Mouse (Mus musculus) erythroid progenitor cell, adult 5-6 weeks (primary cell): ENCODE measurements around the gene Cpne9. TPM values are rescaled to one million over a fixed set of nuclear protein-coding genes. Genes with fewer than 3 reads are reported as not detected.
"Not testable (repeated sequence)": the region's sequence is repeated elsewhere in the genome, so short reads cannot be mapped to it uniquely, and the experiment has no call there.

ENCODE experiments used
- ATAC-seq: replicated peaks from 2 replicates; pipeline ENCODE4 v1.8.0; 2016; ENCODE audit warnings: moderate number of reproducible peaks, mild to moderate bottlenecking, moderate TSS enrichment, inconsistent platforms; ENCODE audit not compliant: poor library complexity, low FRiP score, severe bottlenecking
- total RNA-seq, 2 experiments: library from RNA; stranded (forward) in 1 of 2; stranded (reverse) in 1 of 2; fragments of 150-400 nt in 1 of 2; fragments of 186-747, 209-891 nt in 1 of 2; gene quantifications; 2 replicates each; pipeline versions ENCODE4 v1.2.3 to v1.2.4; 2015 to 2017; ENCODE audit warnings: low replicate concordance in 2 of 2

The Cpne9 gene
- total RNA-seq, 2 experiments from 2014 or later: not detected

DNA sequence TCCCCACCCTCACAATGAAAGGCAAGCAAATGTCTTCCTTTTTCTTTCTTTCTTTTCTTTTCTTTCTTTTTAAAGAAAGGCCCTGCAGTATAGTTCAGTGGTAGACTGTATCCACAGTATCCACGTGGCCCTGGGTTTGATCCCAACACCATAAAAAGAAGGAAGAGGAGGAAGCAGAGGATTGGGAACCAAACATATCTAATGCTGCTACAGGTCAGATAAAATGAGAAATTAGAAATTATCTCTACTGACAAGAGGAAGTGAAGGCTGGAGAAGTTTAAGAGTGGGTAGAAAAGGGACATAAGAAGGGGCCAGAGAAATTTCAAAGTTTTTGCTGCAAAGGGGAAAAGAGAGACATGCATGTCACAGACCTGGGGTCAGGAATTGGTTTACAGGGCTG is 4.2 kb downstream of the Cpne9 start:
- no peak for ATAC-seq

DNA sequence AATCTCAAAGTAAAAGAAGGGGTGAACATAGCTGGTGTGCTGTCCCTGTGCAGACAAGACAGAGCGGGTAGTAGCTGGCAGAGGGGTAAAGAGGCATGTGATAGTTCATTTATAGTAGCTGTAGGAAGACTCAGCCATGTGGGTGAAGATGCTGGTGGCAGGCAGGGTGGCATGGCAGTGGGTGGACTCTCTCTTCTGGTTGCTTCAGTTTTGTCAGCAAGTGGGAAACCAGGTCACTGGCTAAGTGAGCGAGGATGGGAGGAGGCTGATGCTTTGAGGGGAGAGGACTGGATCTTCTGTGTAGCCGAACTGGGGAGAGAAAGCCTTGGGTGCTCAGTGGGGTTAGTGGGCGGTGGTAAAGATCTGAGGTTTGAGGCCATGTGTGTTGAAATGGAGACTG is 5.1 kb downstream of the Cpne9 start:
- ATAC-seq: no peak

DNA sequence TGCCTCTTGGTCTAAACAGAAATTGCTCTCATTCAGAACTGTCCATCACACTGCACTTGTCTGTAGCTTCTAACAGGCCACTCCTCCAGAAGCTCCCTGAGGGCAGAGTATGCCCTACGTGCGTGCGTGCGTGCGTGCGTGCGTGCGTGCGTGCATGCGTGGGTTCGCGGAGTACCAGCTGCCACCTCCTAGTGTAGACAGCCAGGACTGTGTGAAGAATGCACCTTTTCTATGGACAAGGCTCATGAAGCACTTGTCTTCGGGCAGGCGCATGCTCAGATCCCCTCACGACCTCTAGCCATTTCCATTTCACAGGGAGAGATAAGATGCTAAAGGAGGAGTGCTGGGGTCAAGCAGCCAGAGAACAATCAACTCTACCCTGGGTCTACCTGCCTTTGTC is 7.2 kb downstream of the Cpne9 start:
- no peak for ATAC-seq

DNA sequence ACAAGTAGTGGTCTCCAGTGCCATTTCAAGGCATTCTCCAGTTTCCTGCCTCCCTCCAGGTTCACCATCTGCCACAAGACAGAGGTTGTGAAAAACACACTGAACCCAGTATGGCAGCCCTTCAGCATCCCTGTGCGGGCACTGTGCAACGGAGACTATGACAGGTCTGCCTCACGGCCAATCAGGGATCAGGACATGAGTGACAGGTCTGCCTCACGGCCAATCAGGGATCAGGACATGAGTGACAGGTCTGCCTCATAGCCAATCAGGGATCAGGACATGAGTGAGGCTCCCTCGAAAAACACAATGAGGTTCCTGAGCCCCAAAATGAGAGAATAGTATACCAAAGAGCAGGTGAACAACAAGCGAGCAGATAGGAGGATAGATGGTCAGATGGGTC is 8.2 kb downstream of the Cpne9 start:
- no peak for ATAC-seq

DNA sequence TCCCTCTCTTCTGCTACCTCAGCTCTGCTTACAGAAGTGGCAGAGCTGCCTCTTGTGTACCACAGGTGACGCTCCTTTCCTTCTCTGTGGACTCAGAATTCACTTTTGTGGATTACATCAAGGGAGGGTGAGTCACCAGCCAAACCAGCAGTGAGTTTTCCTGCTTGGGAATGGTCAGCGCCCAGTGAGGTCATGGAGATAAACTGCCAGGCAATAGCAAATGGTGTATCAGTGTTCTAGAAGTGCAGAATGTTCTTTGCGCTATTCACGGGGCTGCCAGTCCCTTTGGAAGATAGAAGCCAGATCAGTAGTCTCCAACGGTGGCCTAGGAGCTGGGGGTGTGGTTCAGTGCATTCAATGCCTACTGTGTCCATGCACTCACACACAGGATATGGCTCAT is 10.8 kb downstream of the Cpne9 start:
- no peak for ATAC-seq

DNA sequence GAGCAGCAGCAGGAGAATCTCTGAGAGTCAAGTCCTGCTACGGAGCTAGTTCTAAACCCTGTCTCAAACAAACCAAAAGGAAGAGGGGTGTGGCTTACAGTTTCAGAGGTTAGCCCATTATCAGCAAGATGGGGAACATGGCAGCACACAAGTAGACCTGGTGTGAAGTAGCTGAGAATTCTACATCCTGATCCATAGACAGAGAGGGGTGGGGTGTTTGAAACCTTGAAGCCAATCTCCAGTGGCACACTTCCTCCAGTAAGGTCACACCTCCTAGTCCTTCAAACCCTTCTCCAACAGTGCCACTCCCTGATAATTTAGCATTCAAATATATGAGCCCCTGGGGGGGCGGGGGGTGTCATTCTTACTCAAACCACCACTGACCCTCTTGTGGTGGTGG is 13.9 kb downstream of the Cpne9 start:
- no peak for ATAC-seq

DNA sequence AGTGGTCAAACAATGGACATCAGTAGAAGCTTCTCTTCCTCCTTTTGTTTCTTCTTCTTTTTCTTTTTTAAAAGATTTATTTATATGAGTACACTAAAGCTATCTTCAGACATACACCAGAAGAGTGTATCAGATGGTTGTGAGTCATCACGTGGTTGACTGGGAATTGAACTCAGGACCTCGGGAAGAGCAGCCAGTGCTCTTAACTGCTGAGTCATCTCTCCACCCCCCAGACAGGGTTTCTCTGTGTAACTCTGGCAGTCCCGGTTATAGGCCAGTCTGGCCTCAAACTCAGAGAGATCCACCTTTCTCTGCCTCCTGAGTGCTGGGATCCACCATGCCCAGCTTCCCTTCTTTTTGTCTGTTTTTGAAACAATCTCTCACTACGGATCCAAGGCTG is 14.5 kb downstream of the Cpne9 start:
- ATAC-seq: no peak

DNA sequence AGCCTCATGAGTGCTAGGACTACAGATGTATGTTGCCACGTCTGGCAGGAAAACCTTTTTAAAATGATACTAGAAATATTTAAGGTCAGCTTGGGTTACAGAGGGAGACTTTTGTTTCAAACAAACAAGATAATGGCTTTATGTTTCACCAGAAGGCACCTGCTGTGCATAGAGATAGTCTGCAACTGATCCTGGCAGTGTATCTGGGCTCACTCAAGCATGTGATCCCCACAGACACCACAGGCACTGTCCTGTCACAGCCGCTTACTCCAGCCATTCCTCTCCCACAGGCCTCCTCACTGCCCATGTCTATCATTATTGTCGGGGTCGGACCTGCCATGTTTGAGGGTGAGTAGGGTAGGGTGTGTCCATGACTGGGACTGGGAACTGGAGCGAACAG is 19.2 kb downstream of the Cpne9 start:
- no peak for ATAC-seq

DNA sequence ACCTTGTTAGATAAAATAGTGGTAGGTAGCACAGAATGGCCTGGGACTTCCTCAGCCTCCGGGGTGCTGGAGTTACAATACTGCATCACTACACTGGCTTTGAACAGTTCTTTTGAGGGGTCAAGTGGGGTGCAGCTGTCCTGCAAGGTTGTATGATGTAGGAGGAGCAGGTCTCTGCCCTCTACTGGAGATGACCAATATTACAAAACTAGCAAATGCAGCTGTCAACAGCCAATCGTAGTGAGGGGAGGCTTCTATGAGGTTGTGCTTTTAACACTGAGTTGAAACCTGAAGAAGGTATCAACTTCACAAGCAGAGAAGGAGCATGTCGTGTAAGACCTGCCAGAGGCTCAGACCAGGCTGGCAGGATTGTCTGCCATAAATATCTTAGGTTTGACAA is 20.2 kb downstream of the Cpne9 start:
- no peak for ATAC-seq

DNA sequence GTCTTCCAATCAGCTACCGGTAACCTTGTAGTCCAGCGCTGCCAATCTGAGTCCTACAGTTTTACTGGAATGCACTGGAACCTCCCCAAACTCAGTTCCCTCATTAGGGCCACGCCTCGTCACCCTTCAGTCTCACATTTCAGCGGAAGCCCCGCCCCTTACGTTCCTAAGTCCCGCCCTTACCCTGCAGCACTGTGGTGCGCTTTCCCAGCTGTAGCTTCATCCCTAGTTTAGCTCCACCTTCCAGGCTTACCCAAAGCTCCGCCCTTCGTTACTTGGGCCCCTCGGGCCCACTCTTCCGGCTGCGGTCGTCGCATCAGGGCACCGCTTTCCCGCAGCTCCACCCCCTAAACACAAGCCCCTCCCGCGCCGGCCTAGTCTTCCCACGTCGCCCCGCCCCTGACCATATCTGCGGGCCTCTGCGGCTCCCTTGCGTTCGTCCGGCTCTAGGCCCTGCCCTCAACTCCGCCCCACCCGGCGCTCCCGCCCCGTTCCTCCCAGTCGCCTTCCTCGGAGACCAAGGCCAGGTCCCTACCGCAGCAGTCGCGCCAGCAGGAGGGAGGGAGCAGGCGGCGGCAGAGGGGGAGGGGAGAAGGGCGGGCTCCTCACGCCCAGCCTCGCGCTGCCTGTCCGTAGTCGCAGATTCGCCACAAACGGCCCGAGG is 24.3 kb downstream of the Cpne9 start:
- peak; percentile 85 for ATAC-seq

DNA sequence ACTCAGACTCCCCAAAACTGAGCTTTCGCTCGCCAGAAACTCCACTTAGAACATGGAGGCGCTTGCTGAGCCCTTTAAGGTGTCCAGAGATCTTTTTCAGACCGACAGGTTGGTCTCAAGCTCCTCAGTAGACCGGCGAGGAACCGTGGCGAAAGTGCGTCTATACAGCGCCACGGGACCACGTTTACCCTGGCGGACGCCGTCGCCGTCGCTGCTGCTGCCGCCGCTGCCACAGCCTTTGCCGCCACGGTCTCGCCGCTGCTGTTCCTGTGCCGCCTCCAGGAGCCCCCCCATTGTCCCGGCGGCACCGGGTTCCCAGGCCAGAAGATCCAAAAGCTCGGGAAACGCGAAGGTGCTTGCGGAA is 24.9 kb downstream of the Cpne9 start, which contains the start of gene Brpf1:
TSS of gene Brpf1 (plus strand) at position 152 of the 364 bp plus-strand sequence.
- peak; percentile 56 for ATAC-seq

DNA sequence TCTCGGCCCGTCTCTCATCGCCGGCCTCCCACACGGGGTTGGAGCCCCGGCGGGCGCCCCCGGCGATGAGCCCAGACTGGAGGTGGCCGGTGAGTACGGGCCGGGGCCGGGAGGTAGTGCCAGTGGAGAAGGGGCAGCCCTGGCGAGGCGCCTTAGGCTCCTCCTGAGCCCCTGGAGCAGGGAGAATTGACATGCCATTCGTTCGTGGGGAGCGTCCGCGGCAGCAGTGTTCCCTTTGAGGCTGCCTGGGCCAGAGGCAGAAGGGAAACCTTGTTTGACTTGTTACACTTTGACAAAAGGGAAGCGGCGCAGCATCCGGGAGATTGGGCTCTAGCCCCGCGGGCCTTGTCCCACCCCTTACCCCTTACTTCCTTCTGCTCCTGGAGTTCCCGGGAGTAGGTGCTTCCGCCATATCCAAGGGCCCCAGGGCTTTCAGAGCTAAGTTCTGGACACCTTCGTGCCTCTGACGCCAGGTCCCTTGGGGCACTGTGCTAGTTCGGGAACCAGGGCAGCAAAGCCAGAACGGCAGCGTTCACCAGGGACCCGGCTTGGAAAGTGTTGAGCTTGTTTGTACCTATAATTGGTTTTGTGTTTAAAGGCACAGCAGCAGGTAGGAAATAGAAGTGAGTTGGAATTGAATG is 25.5 kb downstream of the Cpne9 start:
- ATAC-seq: 0 out of 2 replicates have a peak, but pooled peaks have one; percentile 3

DNA sequence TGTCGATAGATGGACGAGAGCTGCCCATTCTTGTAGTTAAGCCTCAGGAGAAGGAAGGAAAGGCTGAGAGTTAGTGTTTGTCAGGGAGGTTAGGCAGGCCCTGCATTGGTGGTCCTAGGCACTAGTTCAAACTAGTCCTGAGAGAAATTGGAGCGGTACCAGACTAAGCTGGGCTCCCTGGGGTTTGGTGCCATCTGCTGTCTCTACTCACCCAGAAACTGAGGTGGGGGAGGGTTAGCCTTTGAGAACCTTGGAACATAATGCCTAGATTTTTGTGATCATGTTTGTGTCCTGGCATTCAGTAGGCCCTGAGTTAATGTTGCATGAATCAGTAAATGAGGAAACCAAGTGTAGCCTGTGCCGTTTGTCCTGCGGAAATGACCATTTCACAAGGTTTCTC is 26.0 kb downstream of the Cpne9 start:
- no peak for ATAC-seq

DNA sequence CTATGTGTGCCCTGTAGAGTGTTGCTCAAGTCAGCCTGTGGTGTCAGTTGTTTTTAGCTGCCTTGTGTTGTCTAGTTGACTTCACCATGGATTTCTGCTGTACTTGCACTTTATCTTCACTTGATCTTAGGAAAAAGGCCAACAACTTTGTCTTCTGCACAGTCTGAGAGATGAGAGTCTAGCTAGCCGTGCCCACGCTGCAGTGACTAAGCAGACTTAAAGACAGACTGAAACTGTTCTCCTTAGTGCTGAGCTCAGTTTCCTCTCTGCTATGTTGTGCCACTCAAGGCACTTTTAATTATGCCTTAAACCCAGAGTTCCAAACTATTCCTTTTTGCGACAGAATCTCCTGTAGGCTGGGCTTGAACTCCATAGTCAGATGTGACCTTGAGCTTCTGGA is 33.9 kb downstream of the Cpne9 start:
- ATAC-seq: no peak

DNA sequence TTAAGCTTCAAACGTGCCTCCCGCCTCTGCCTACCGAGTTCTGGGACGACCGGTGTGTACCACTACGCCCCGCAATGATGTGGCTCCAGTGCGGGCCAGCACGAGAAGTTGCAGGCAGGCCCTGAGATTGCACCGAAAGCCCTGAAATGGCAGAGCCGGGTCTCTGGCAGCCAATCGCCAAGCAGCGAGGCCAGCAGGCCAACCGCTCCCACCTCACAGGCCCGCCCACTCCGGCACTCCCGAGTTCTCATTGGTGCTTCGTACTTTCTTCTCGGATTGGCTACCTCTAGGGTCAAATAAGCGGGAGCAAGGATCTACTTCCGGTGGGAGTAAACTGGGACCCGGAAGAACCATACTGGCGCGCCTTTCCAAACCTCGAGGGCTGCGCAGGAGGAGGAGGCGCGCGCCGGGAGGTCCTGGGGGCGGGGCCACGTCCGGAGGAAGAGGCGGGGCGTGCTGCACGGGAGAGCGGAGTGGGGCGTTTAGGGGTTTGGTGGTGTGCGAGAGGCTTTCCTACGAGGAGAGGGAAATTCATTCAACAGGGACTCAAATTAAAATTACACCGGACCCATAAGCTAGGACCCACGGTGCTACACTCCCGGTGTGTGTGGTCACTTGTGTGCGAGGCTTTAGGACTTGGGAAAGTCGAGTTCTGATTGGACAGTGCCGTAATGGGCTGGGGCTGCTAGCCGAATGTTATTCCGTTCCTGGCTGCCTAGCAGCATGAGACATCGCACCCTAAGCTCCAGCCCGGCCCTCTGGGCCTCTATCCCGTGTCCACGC is 44.6 kb downstream of the Cpne9 start, which contains the start of gene Ogg1:
TSS of gene Ogg1 (plus strand) at position 440 of the 783 bp plus-strand sequence.
- peak; percentile 95 for ATAC-seq

DNA sequence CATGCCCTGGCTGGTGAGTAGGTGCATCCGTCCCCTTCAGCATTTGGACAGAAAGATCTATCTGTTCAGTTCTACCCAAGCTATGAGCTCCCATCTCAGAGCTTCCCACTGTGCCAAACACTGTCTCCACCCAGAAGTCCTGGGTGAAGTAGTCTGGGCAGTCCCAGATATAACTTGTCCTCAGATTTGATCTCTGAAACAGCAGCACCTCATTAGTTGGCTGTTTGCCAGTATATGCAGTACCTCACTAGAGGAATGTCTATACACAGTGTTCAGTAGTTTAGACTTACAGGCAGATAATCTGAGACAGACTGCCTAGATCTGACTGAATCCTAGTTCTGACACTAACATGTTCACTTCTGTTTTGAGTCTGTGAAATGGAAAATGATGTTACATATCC is 47.3 kb downstream of the Cpne9 start:
- ATAC-seq: no peak

DNA sequence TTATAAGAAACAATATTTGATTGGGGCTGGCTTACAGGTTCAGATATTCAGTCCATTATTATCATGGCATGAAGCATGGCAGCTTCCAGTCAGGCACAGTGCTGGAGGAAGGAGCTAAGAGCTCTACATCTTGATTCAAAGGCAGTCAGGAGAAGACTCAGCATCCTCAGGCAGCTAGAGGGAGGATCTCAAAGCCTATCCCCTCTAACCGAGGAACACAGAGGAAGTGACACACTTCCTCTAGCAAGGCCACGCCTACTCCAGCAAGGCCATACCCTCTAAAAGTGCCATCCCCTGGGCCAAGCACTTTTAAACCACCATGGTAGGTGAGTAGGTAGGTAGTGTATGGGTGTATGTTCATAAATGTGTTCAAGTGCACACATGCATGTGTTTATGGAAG is 48.4 kb downstream of the Cpne9 start:
- no peak for ATAC-seq

DNA sequence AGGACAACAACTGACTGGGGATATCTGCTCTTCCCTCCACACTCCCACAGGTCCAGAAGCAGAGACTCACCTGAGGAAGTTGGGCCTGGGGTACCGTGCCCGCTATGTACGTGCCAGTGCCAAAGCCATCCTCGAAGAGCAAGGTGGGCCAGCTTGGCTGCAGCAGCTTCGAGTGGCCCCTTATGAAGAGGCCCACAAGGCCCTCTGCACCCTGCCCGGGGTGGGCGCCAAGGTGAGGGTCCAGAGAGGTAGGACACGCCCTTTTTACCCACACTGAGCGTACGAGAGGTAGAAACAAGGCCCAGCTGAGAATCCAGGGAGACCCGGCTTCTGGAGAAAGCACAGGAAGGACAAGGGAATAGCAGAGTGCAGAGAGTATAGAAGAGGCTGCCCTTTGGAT is 49.6 kb downstream of the Cpne9 start:
- no peak for ATAC-seq

DNA sequence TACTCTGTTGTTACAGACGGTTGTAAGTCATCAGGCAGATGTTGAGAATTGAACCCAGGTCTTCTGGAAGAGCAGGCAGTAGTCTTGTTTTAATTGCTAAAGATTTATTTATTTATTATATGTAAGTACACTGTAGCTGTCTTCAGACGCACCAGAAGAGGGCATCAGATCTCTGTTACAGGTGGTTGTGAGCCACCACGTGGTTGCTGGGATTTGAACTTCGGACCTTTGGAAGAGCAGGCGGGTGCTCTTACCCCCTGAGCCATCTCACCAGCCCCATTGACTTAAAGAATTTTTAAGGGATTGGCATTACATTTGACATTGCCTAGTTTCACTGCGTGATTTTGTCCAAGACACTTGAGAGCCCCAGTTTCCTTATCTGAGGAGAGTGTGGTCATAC is 50.6 kb downstream of the Cpne9 start:
- ATAC-seq: not testable (repeated sequence)

DNA sequence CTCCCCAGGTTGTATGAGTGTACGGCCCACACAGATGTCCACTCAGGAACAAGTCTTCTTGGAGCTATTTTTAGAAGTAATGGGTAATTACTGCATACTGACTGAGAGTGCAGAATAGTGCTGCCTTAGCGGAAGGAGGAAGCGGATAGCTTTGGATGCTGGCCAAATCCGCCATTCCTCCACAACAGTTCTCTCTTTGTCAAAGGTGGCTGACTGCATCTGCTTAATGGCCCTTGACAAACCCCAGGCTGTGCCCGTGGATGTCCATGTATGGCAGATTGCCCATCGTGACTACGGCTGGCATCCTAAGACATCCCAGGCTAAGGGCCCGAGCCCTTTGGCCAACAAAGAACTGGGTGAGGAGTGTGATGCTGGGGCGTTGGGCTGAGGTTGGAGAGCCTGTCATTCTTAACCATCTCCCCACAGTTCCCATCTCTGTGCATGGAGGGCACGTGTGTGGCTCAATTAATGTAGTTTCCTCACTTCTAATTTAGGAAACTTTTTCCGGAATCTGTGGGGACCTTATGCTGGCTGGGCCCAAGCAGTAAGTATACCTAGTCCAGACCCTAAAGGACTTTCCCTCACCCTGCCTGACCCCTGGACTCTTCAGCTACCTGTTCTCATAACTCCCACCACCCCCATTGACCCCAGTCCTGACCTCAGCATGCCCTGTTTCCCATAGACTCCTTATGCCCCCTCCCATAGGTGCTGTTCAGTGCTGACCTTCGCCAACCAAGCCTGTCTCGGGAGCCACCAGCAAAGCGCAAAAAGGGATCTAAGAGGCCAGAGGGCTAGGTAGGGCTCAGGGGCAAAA is 51.2 kb downstream of the Cpne9 start:
- ATAC-seq: no peak
